Mouse (Mus musculus) embryonic facial prominence, embryonic 15.5 days (tissue): ENCODE results near the gene Zfp574. TPM values are rescaled to one million over a fixed set of nuclear protein-coding genes. Genes with fewer than 3 reads are reported as not detected.

Source experiments
- ATAC-seq: fragments of 200-750 bp; cut with Nextera tagmentation; 2 replicates; pipeline ENCODE4 v1.8.0; 2017; ENCODE audit warnings: low read depth, moderate TSS enrichment; ENCODE audit not compliant: insufficient number of reproducible peaks, low FRiP score, low TSS enrichment
- H3K27ac ChIP-seq: fragments of 300-500 bp; sonication (generic); replicated peaks from 2 replicates; pipeline ENCODE4 v1.5.1; 2015; ENCODE audit warnings: mild to moderate bottlenecking, inconsistent platforms
- H3K27me3 ChIP-seq: fragments of 300-500 bp; sonication (generic); 2 replicates; pipeline ENCODE4 v1.6.1; 2015; ENCODE audit warnings: inconsistent platforms
- H3K36me3 ChIP-seq: fragments of 300-500 bp; sonication (generic); 2 replicates; pipeline ENCODE4 v1.6.1; 2015; ENCODE audit warnings: mild to moderate bottlenecking, inconsistent platforms
- H3K4me1 ChIP-seq: fragments of 300-500 bp; sonication (generic); 2 replicates; pipeline ENCODE4 v1.6.1; 2015; ENCODE audit warnings: inconsistent platforms
- H3K4me2 ChIP-seq: fragments of 300-500 bp; sonication (generic); replicated peaks from 2 replicates; pipeline ENCODE4 v1.6.1; 2015; ENCODE audit warnings: mild to moderate bottlenecking, inconsistent platforms
- H3K4me3 ChIP-seq: fragments of 300-500 bp; sonication (generic); replicated peaks from 2 replicates; pipeline ENCODE4 v1.5.1; 2015; ENCODE audit warnings: mild to moderate bottlenecking, inconsistent platforms
- H3K9ac ChIP-seq: fragments of 300-500 bp; sonication (generic); 2 replicates; pipeline ENCODE4 v1.6.1; 2015; ENCODE audit warnings: inconsistent platforms
- H3K9me3 ChIP-seq: fragments of 300-500 bp; sonication (generic); replicated peaks from 2 replicates; pipeline ENCODE4 v1.6.1; 2016; ENCODE audit warnings: inconsistent platforms
- whole genome bisulfite sequencing: fragments of 180-500 bp; shearing (Covaris S2); methylation state at CpG from one replicate; pipeline ENCODE4 v1.1.7; 2015; 5-methylcytosine and 5-hydroxymethylcytosine counted together
- polyA plus RNA-seq: library from polyadenylated mRNA; unstranded; fragments of >200 nt; fragmentation: Nextera tagmentation; extraction: Ambion mirVana; gene quantifications from 2 replicates; pipeline ENCODE4 v1.2.1, GENCODE M21; 2015

Gene Zfp574
- polyA plus RNA-seq, 1 experiment from 2014 or later = 35.8 TPM

GRCm38 (mm10) chr7:25073924-25074323, 1.6 kb downstream of the Zfp574 start:
- Histone ChIP-seq H3K9me3 (no peaks in the 10 kb centered on the region), H3K4me3 (no peak overlapping the region), H3K36me3 (no peaks in the 10 kb centered on the region), H3K27me3 (no peaks in the 10 kb centered on the region), H3K27ac (no peak overlapping the region), H3K9ac (no peak overlapping the region), H3K4me1 (peaks cover 56% of the 10 kb centered on the region), H3K4me2 (no peak overlapping the region)
- 70% methylated on average over 8 of the region's 8 CpGs for WGBS
- ATAC-seq = no peak

DNA sequence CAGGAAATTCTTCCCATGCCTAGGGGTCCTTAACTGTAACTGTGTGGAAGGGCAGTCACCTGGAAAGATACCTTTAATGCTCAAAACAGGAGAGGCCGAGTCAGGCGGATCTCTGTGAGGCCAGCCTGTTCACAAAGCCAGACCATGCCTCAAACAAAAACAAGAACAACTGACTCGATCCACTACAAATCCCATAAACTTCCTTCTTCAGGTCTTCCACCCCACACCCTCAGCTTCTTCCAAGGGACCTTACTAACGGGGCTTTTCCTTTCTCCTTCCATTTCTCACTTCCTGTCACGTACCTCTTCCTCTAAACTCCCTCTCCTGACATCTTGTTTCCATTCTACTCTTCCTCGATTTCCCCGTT, 3.9 kb downstream of the Zfp574 start:
- H3K4me3 ChIP-seq = peak overlapping the region; percentile 90
- peak overlapping the region; percentile 93 for H3K27ac ChIP-seq
- ATAC-seq = no peak
- H3K4me1 ChIP-seq = peaks cover 38% of the 10 kb centered on the region
- H3K4me2 ChIP-seq = peak overlapping the region; percentile 63
- peak overlapping the region; percentile 42 for H3K9ac ChIP-seq
- 17% methylated on average over 7 of the region's 7 CpGs for WGBS
- H3K27me3 ChIP-seq = no peaks in the 10 kb centered on the region
- H3K9me3 ChIP-seq = no peaks in the 10 kb centered on the region
- peaks cover 21% of the 10 kb centered on the region for H3K36me3 ChIP-seq

GRCm38 (mm10) chr7:25076663-25077413, 4.5 kb downstream of the Zfp574 start:
- H3K9me3 ChIP-seq = no peaks in the 10 kb centered on the region
- under 1% methylated on average over 56 of the region's 56 CpGs for WGBS
- peaks cover 26% of the 10 kb centered on the region for H3K36me3 ChIP-seq
- peak overlapping the region; percentile 95 for H3K9ac ChIP-seq
- peak overlapping the region; percentile 96 for H3K27ac ChIP-seq
- ATAC-seq = peak; percentile 97
- no peaks in the 10 kb centered on the region for H3K27me3 ChIP-seq
- peak overlapping the region; percentile 90 for H3K4me3 ChIP-seq
- peak overlapping the region; percentile 66 for H3K4me2 ChIP-seq
- H3K4me1 ChIP-seq = peaks cover 33% of the 10 kb centered on the region

DNA sequence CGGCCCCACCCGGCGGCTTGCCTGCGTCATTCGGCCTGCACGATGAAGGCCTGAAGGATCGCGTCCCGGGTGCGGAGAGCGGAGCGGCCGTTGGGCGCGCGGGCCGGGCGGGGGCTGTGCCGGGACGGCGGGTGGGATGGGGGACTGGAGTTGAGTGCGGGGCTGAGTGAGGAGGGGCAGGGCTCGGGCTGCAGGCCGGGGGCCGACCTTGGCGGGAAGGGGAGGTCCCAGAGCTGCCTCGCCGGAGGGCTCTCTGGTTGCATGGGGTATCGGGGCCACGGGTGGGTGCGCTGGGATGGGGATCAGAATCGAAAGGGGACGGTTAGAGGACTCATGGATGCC, 5.0 kb downstream of the Zfp574 start:
- Histone ChIP-seq H3K4me2 (peak overlapping the region; percentile 66), H3K36me3 (peaks cover 32% of the 10 kb centered on the region), H3K9me3 (no peaks in the 10 kb centered on the region), H3K4me1 (peaks cover 31% of the 10 kb centered on the region), H3K27me3 (no peaks in the 10 kb centered on the region), H3K4me3 (peak overlapping the region; percentile 90), H3K27ac (peak overlapping the region; percentile 96), H3K9ac (peak overlapping the region; percentile 95)
- peak; percentile 36 for ATAC-seq
- under 1% methylated on average over 33 of the region's 33 CpGs for WGBS

GRCm38 (mm10) chr7:25079496-25080026, 7.2 kb downstream of the Zfp574 start:
- Histone ChIP-seq H3K4me1 (peaks cover 24% of the 10 kb centered on the region), H3K27ac (no peak overlapping the region), H3K4me2 (no peak overlapping the region), H3K9me3 (no peaks in the 10 kb centered on the region), H3K27me3 (no peaks in the 10 kb centered on the region), H3K36me3 (peaks cover 53% of the 10 kb centered on the region), H3K4me3 (no peak overlapping the region), H3K9ac (no peak overlapping the region)
- ATAC-seq = no peak
- WGBS = 81% methylated on average over 12 of the region's 12 CpGs

GRCm38 (mm10) chr7:25080431-25080830, 8.1 kb downstream of the Zfp574 start:
- no peaks in the 10 kb centered on the region for H3K9me3 ChIP-seq
- no peak overlapping the region for H3K9ac ChIP-seq
- WGBS = 93% methylated on average over 13 of the region's 13 CpGs
- no peak overlapping the region for H3K4me2 ChIP-seq
- no peaks in the 10 kb centered on the region for H3K27me3 ChIP-seq
- no peak for ATAC-seq
- H3K4me1 ChIP-seq = peaks cover 24% of the 10 kb centered on the region
- H3K4me3 ChIP-seq = no peak overlapping the region
- no peak overlapping the region for H3K27ac ChIP-seq
- peaks cover 62% of the 10 kb centered on the region for H3K36me3 ChIP-seq

- Histone ChIP-seq H3K4me2 (no peak overlapping the region), H3K9me3 (no peaks in the 10 kb centered on the region), H3K4me3 (no peak overlapping the region), H3K27me3 (no peaks in the 10 kb centered on the region), H3K4me1 (peaks cover 15% of the 10 kb centered on the region), H3K27ac (no peak overlapping the region), H3K9ac (no peak overlapping the region), H3K36me3 (peaks cover 63% of the 10 kb centered on the region)
- WGBS = 79% methylated on average over 4 of the region's 4 CpGs
- ATAC-seq = no peak
Measured at GRCm38 (mm10) chr7:25082510-25082909, 10.1 kb downstream of the Zfp574 start.

- H3K4me1 ChIP-seq = peaks cover 3% of the 10 kb centered on the region; the same call in 1 of the 2 replicates
- H3K27ac ChIP-seq = no peak overlapping the region
- no peak overlapping the region for H3K9ac ChIP-seq
- no peak overlapping the region for H3K4me2 ChIP-seq
- 71% methylated on average over 5 of the region's 5 CpGs for WGBS
- no peak overlapping the region for H3K4me3 ChIP-seq
- H3K36me3 ChIP-seq = peaks cover 59% of the 10 kb centered on the region
- no peak for ATAC-seq
- H3K9me3 ChIP-seq = no peaks in the 10 kb centered on the region
- H3K27me3 ChIP-seq = no peaks in the 10 kb centered on the region
Measured at GRCm38 (mm10) chr7:25084621-25085020, 12.3 kb downstream of the Zfp574 start.

DNA sequence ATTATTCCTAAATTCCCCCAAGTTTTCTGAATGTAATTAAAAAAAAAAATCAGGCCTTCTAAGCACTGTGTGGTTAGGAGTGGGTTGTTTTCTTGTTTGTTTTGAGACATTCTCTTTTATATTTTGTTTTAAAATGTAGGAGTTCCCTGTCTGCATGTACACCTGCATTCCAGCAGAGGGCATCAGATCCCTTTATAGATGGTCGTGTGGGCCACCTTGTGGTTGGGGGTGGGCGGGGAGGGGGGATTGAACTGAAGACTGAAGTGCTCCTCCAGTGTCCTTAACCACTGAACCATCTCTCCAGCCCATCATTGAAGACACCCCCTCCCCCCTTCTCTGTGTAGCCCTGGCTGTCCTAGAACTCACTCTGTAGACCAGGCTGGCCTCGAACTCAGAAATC, 14.3 kb downstream of the Zfp574 start:
- Histone ChIP-seq H3K27ac (no peak overlapping the region), H3K27me3 (no peaks in the 10 kb centered on the region), H3K4me3 (no peak overlapping the region), H3K9ac (no peak overlapping the region), H3K4me2 (no peak overlapping the region), H3K4me1 (peaks cover 8% of the 10 kb centered on the region; the same call in 1 of the 2 replicates), H3K36me3 (peaks cover 38% of the 10 kb centered on the region), H3K9me3 (no peaks in the 10 kb centered on the region)
- WGBS = 48% methylated on average over 3 of the region's 3 CpGs
- no peak for ATAC-seq

GRCm38 (mm10) chr7:25087256-25087912, 15.0 kb downstream of the Zfp574 start:
- no peak overlapping the region for H3K4me2 ChIP-seq
- no peak overlapping the region for H3K9ac ChIP-seq
- WGBS = 42% methylated on average over 10 of the region's 10 CpGs
- H3K27ac ChIP-seq = no peak overlapping the region
- H3K9me3 ChIP-seq = no peaks in the 10 kb centered on the region
- H3K27me3 ChIP-seq = no peaks in the 10 kb centered on the region
- no peak for ATAC-seq
- peaks cover 31% of the 10 kb centered on the region for H3K36me3 ChIP-seq
- peaks cover 8% of the 10 kb centered on the region; the same call in 1 of the 2 replicates for H3K4me1 ChIP-seq
- H3K4me3 ChIP-seq = no peak overlapping the region

DNA sequence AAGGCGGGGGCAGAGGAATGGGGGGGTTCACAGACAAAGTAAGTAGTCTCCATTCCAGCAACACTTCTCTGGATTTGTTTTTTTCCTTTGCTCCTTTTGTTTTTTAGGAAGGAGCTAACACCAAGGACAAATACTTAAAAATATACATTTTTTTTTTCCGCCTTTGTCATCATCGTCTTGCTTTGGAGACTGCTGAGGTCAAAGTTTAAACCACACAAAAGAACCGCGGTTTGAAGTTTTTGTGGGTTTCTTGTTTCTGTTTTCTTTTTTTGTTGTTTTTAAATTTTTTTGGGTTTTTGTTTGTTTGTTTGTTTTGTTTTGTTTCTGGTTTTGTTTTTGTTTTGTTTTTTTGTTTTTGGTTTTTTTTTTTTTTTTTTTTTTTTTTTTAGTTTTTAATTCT, 15.6 kb downstream of the Zfp574 start:
- no peak overlapping the region for H3K4me3 ChIP-seq
- 52% methylated on average over 5 of the region's 5 CpGs for WGBS

More for the DNA sequence above, 15.6 kb downstream of the Zfp574 start:
- H3K36me3 ChIP-seq = peaks cover 25% of the 10 kb centered on the region
- H3K27ac ChIP-seq = no peak overlapping the region
- H3K9me3 ChIP-seq = no peaks in the 10 kb centered on the region
- no peak overlapping the region for H3K9ac ChIP-seq
- no peak for ATAC-seq
- H3K4me1 ChIP-seq = 0 out of 2 replicates have a peak, but pooled peaks cover 8% of the 10 kb centered on the region
- no peaks in the 10 kb centered on the region for H3K27me3 ChIP-seq
- no peak overlapping the region for H3K4me2 ChIP-seq
